Mouse (Mus musculus) megakaryocyte, embryonic 14.5 days (primary cell): ENCODE results near the gene Proser3. TPM values are rescaled to one million over a fixed set of nuclear protein-coding genes. Genes with fewer than 3 reads are reported as not detected.
A peak's percentile ranks its signal among the peaks of the same experiment; 100 is the strongest.

ENCODE experiments used
- H3K27me3 ChIP-seq: replicated peaks from 2 replicates; pipeline ENCODE3; 2012; ENCODE audit warnings: inconsistent platforms
- H3K36me3 ChIP-seq: replicated peaks from 2 replicates; pipeline ENCODE3; 2012; ENCODE audit warnings: low read length, inconsistent platforms, mixed read lengths
- H3K4me1 ChIP-seq: 2 replicates; pipeline ENCODE4 v1.6.1; 2012; ENCODE audit warnings: inconsistent platforms
- H3K4me3 ChIP-seq: replicated peaks from 2 replicates; pipeline ENCODE3; 2012; ENCODE audit warnings: moderate library complexity, mild to moderate bottlenecking, inconsistent platforms
- H3K9me3 ChIP-seq: 2 replicates; pipeline ENCODE4 v1.6.1; 2012; ENCODE audit warnings: inconsistent platforms
- FLI1 ChIP-seq: IDR thresholded peaks from 2 replicates; pipeline ENCODE4 v1.6.1; 2012; ENCODE audit warnings: low read length, inconsistent platforms, mixed read lengths
- GATA1 ChIP-seq: IDR thresholded peaks from 3 replicates; pipeline ENCODE4 v1.6.1; 2012; ENCODE audit warnings: mixed read lengths, low read length, inconsistent platforms, borderline replicate concordance
- polyA plus RNA-seq: library from polyadenylated mRNA; stranded (reverse); fragments of >175 nt; gene quantifications from 2 replicates; pipeline ENCODE4 v1.2.3, GENCODE M21; 2012; ENCODE audit warnings: low replicate concordance; ENCODE audit not compliant: insufficient read depth

Proser3 gene
- polyA plus RNA-seq, 1 experiment = 11.6 TPM

GRCm38 (mm10) chr7:30562526-30563116 lies 10.5 kb upstream of the Proser3 start:
- Histone ChIP-seq H3K4me3 (peak overlapping the region; percentile 99), H3K4me1 (peaks cover 70% of the 10 kb centered on the region), H3K9me3 (no peaks in the 10 kb centered on the region), H3K36me3 (peaks cover 56% of the 10 kb centered on the region), H3K27me3 (no peaks in the 10 kb centered on the region)
- TF ChIP-seq GATA1 (no peak), FLI1 (no peak)

- H3K27me3 ChIP-seq = no peaks in the 10 kb centered on the region
- peak overlapping the region; percentile 96 for H3K4me3 ChIP-seq
- no peaks in the 10 kb centered on the region for H3K9me3 ChIP-seq
- peaks cover 74% of the 10 kb centered on the region for H3K4me1 ChIP-seq
- H3K36me3 ChIP-seq = peaks cover 56% of the 10 kb centered on the region
- TF ChIP-seq FLI1 (no peak), GATA1 (no peak)
These were observed 8.2 kb upstream of the Proser3 start for GRCm38 (mm10) chr7:30560296-30560695.

DNA sequence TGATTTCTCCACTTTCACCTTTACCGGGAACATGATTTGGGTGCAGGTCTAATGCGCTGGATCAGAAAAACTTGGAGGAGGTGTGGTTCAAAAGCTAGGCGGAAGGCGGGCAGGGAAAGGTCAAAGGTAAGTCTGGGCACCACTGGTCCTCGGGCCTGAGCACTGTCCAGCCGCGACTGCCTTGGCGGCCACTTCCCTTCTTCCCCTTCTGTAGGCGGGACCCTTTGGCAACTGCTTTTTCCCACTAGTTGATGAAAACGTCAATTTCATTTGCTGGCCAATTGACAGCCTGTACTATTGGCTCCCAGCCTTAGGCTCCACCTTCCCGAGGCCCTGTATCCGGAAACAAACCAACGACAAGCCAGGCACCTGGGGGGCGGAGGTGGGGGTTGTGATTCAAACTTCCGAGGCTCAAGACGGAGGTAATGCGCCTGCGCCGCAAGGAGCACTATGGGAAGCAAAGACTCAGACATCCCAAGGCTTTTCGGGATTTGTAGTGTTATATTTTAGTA lies 7.4 kb upstream of the Proser3 start, which contains the start of gene Lin37:
TSS of gene Lin37 (minus strand) at position 396 of the 512 bp plus-strand sequence.
- Histone ChIP-seq H3K9me3 (no peaks in the 10 kb centered on the region), H3K4me3 (peak within 1 kb of the TSS; percentile 96), H3K36me3 (peaks cover 56% of the 10 kb centered on the region), H3K4me1 (peaks cover 66% of the 10 kb centered on the region), H3K27me3 (no peaks in the 10 kb centered on the region)
- TF ChIP-seq FLI1 = no peak
- no peak for TF ChIP-seq GATA1

DNA sequence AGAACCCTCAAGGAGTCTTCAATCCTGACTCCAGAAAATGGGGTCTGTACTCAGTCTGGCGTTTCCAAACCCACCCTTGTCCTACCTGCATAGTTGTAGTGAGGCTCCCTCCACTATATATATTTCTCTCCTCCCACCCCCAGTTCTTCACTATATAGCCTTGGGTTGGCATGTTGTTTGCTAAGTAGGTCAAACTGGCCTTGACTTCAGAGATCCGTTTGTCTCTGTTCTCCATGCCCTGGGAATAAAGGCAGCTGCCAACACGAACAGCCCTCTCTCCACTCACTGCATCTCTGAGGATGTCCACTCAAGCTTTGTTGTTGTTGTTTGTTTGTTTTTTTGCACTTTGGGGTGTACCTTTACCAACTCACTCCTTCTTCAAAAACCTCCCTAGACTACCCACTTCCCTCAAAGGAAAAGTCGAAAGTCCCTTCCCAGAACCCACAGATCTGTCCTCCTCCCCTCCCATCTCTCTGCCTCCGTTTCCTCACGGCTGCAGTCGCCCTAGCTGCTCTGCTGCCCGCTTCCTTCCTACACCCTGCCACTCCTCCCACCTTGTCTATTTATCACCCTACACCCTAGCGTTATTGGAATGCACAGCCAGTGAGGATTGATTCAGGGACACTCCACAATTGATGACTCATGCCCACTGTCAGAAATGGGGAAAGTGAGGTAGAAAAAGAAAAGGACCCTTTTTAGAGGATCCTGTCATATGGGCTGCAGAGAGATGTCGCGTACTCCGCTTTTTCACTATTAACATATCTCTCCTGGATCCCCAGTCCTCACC lies 6.8 kb upstream of the Proser3 start:
- Histone ChIP-seq H3K4me1 (peaks cover 66% of the 10 kb centered on the region), H3K36me3 (peaks cover 56% of the 10 kb centered on the region)

DNA sequence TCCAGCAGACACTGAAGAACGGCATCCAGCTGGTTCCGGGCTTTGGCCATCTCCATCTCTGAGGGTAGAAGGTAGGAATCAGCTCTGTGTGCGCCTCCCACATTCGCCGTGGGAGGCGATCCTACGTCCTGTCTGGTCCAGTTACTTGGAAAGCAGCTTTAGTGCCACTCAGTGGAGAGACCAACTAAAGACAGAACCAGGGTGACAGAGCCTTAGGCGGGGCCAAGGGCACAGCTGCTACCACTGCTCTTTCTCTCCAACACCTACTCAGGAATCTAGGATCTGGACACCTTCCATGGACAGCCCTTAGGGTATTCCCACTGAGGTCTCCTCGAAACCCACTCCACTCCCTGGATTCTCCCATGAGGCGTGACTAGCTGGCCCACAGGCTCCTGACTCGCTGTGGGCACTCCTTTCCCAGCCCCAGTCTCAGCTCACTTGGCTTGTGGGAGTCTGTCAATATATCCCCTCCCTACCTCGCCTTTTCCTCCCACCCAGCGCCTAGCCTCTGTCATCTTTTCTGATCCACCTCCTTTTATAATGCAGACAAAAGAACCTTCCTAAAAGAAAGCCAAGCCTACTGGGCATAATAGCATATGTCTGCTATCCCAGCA lies 5.9 kb upstream of the Proser3 start:
- TF ChIP-seq FLI1 (no peak), GATA1 (no peak)
- Histone ChIP-seq H3K27me3 (no peaks in the 10 kb centered on the region), H3K9me3 (no peaks in the 10 kb centered on the region), H3K4me1 (peaks cover 70% of the 10 kb centered on the region), H3K36me3 (peaks cover 59% of the 10 kb centered on the region), H3K4me3 (peak overlapping the region; percentile 96)

More for the DNA sequence above, 6.8 kb upstream of the Proser3 start:
- TF ChIP-seq GATA1 (no peak), FLI1 (no peak)
- Histone ChIP-seq H3K4me3 (peak overlapping the region; percentile 96), H3K27me3 (no peaks in the 10 kb centered on the region), H3K9me3 (no peaks in the 10 kb centered on the region)

GRCm38 (mm10) chr7:30556894-30557536 lies 4.9 kb upstream of the Proser3 start:
- no peak for TF ChIP-seq FLI1
- no peak for TF ChIP-seq GATA1
- Histone ChIP-seq H3K27me3 (no peaks in the 10 kb centered on the region), H3K4me1 (peaks cover 75% of the 10 kb centered on the region), H3K9me3 (no peaks in the 10 kb centered on the region), H3K36me3 (peaks cover 59% of the 10 kb centered on the region), H3K4me3 (no peak overlapping the region)

- Histone ChIP-seq H3K4me1 (peaks cover 67% of the 10 kb centered on the region), H3K9me3 (no peaks in the 10 kb centered on the region), H3K27me3 (no peaks in the 10 kb centered on the region), H3K4me3 (peak overlapping the region; percentile 94), H3K36me3 (peaks cover 57% of the 10 kb centered on the region)
- TF ChIP-seq FLI1 (no peak), GATA1 (no peak)
These were observed 1.9 kb upstream of the Proser3 start for GRCm38 (mm10) chr7:30553810-30554584.

GRCm38 (mm10) chr7:30553021-30553589 lies 1.0 kb upstream of the Proser3 start:
- TF ChIP-seq GATA1 = no peak
- no peak for TF ChIP-seq FLI1
- no peaks in the 10 kb centered on the region for H3K27me3 ChIP-seq
- H3K36me3 ChIP-seq = peaks cover 64% of the 10 kb centered on the region
- no peaks in the 10 kb centered on the region for H3K9me3 ChIP-seq
- peaks cover 58% of the 10 kb centered on the region for H3K4me1 ChIP-seq
- H3K4me3 ChIP-seq = peak overlapping the region; percentile 94
